Mouse (Mus musculus): ENCODE data around the gene Gm20458. TPM values are rescaled to one million over a fixed set of nuclear protein-coding genes. Genes with fewer than 3 reads are reported as not detected.

Gene Gm20458
- polyA plus RNA-seq, 1 experiment, result not detected

GRCm38 (mm10) chr2:164454846-164455245 lies 5.9 kb upstream of the Gm20458 start:
- peaks cover 8% of the 10 kb centered on the region for H3K27me3 ChIP-seq (ENCODE audit: control insufficient read depth)
- H3K4me1 ChIP-seq (ENCODE audit: control insufficient read depth), result no peaks in the 10 kb centered on the region
- TF ChIP-seq GATA1 (IDR thresholded peaks at IDR 0.05; ENCODE audit: low read length) (no peak), TAL1 (IDR thresholded peaks at IDR 0.05; ENCODE audit: low read length) (no peak)
- no peaks in the 10 kb centered on the region for H3K9me3 ChIP-seq (ENCODE audit: control insufficient read depth, low read length)
- no peaks in the 10 kb centered on the region for H3K36me3 ChIP-seq (ENCODE audit: control insufficient read depth)
- H3K4me3 ChIP-seq (replicated peaks), result no peak overlapping the region

GRCm38 (mm10) chr2:164455421-164456190 lies 5.2 kb upstream of the Gm20458 start:
- no peaks in the 10 kb centered on the region for H3K4me1 ChIP-seq (ENCODE audit: control insufficient read depth)
- H3K27me3 ChIP-seq (ENCODE audit: control insufficient read depth), result peaks cover 8% of the 10 kb centered on the region
- H3K9me3 ChIP-seq (ENCODE audit: control insufficient read depth, low read length), result no peaks in the 10 kb centered on the region
- no peaks in the 10 kb centered on the region for H3K36me3 ChIP-seq (ENCODE audit: control insufficient read depth)
- TF ChIP-seq GATA1 (IDR thresholded peaks at IDR 0.05; ENCODE audit: low read length) (no peak), TAL1 (IDR thresholded peaks at IDR 0.05; ENCODE audit: low read length) (no peak)
- H3K4me3 ChIP-seq (replicated peaks), result no peak overlapping the region

DNA sequence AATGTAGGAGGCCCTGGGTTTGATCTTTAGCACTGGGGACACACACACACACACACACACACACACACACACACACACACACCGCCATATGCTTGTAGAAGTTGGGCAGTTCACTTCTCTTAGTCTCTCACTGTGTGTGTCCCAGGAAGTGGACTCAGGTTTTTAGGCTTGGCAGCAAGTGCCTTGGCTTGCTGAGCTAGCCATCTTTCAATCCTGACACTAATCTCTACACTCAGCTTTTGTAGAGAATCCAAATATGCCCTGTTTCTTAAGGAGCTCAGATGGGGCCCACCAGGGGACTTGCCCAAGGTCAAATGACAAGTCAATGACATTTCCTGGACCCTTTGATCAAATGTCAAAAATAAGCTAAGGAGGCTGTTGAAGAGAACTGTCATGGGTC lies 4.4 kb upstream of the Gm20458 start:
- H3K4me3 ChIP-seq (replicated peaks), result no peak overlapping the region
- H3K27me3 ChIP-seq (ENCODE audit: control insufficient read depth), result peaks cover 8% of the 10 kb centered on the region
- no peak for TF ChIP-seq TAL1 (IDR thresholded peaks at IDR 0.05; ENCODE audit: low read length)
- TF ChIP-seq GATA1 (IDR thresholded peaks at IDR 0.05; ENCODE audit: low read length), result no peak
- H3K9me3 ChIP-seq (ENCODE audit: control insufficient read depth, low read length), result no peaks in the 10 kb centered on the region
- peaks cover 7% of the 10 kb centered on the region for H3K4me1 ChIP-seq (ENCODE audit: control insufficient read depth)
- no peaks in the 10 kb centered on the region for H3K36me3 ChIP-seq (ENCODE audit: control insufficient read depth)

GRCm38 (mm10) chr2:164456864-164457300 lies 3.9 kb upstream of the Gm20458 start, which contains the start of gene Sys1:
Gene Sys1, plus strand, starts transcription at chr2:164456964.
- Histone ChIP-seq H3K9me3 (ENCODE audit: control insufficient read depth, low read length) (no peaks in the 10 kb centered on the region), H3K4me1 (ENCODE audit: control insufficient read depth) (peaks cover 11% of the 10 kb centered on the region), H3K36me3 (ENCODE audit: control insufficient read depth) (no peaks in the 10 kb centered on the region), H3K27me3 (ENCODE audit: control insufficient read depth) (peaks cover 8% of the 10 kb centered on the region), H3K4me3 (replicated peaks) (no peak within 1 kb of the TSS)
- TF ChIP-seq GATA1 (IDR thresholded peaks at IDR 0.05; ENCODE audit: low read length) (no peak), TAL1 (IDR thresholded peaks at IDR 0.05; ENCODE audit: low read length) (no peak)

DNA sequence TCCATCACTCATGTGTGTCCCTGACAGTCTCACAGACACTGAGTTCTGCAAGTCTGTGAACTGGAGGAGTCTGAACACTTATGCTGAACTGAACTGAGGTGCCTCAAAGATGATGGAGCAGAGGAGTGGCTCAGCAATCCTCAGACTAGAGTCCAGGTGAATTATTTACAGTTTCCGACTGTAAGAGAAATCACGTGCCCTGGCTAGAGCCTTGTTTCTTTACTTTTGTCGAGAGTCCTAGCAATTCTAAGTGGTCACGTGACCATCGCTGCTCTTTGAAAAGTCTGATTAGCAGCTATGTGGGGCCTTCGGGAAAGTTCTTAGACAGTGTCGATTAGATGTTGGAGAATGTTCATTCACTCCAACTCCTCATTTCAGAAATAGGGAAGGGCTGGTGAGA lies 2.8 kb upstream of the Gm20458 start:
- Histone ChIP-seq H3K9me3 (ENCODE audit: control insufficient read depth, low read length) (no peaks in the 10 kb centered on the region), H3K27me3 (ENCODE audit: control insufficient read depth) (peaks cover 8% of the 10 kb centered on the region), H3K4me3 (replicated peaks) (no peak overlapping the region), H3K4me1 (ENCODE audit: control insufficient read depth) (peaks cover 21% of the 10 kb centered on the region), H3K36me3 (ENCODE audit: control insufficient read depth) (peaks cover 4% of the 10 kb centered on the region)
- TF ChIP-seq GATA1 (IDR thresholded peaks at IDR 0.05; ENCODE audit: low read length) (no peak), TAL1 (IDR thresholded peaks at IDR 0.05; ENCODE audit: low read length) (no peak)

DNA sequence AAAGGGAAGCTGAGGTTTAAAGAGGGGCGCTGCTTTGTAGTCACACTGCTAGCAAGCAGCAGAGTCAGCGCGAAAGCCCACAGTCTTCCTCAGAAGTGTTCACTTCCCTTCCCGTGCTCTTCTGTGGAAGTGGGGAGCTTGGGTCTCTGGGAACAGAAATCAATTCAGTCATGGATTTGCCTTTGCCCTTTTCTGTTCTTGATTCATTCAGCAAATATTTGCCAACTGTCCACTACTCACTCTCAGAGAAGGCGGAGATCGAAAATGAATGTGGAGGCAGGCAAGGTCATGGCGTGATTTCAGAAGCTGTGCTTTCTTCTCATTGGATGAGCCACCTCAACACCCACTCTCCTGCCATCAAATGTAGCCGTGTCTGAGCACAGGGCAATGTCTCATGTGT lies 2.2 kb upstream of the Gm20458 start:
- Histone ChIP-seq H3K36me3 (ENCODE audit: control insufficient read depth) (peaks cover 10% of the 10 kb centered on the region), H3K9me3 (ENCODE audit: control insufficient read depth, low read length) (no peaks in the 10 kb centered on the region), H3K4me1 (ENCODE audit: control insufficient read depth) (peaks cover 25% of the 10 kb centered on the region), H3K4me3 (replicated peaks) (no peak overlapping the region), H3K27me3 (ENCODE audit: control insufficient read depth) (peaks cover 8% of the 10 kb centered on the region)
- no peak for TF ChIP-seq TAL1 (IDR thresholded peaks at IDR 0.05; ENCODE audit: low read length)
- TF ChIP-seq GATA1 (IDR thresholded peaks at IDR 0.05; ENCODE audit: low read length), result no peak

- no peaks in the 10 kb centered on the region for H3K27me3 ChIP-seq (ENCODE audit: control insufficient read depth)
- peaks cover 45% of the 10 kb centered on the region for H3K36me3 ChIP-seq (ENCODE audit: control insufficient read depth)
- no peaks in the 10 kb centered on the region for H3K9me3 ChIP-seq (ENCODE audit: control insufficient read depth, low read length)
- no peak for TF ChIP-seq GATA1 (IDR thresholded peaks at IDR 0.05; ENCODE audit: low read length)
- TF ChIP-seq TAL1 (IDR thresholded peaks at IDR 0.05; ENCODE audit: low read length), result no peak
- no peak overlapping the region for H3K4me3 ChIP-seq (replicated peaks)
- H3K4me1 ChIP-seq (ENCODE audit: control insufficient read depth), result peaks cover 48% of the 10 kb centered on the region
Observed at GRCm38 (mm10) chr2:164465161-164465560, 4.4 kb downstream of the Gm20458 start.

GRCm38 (mm10) chr2:164466787-164467186 lies 6.0 kb downstream of the Gm20458 start:
- TF ChIP-seq GATA1 (IDR thresholded peaks at IDR 0.05; ENCODE audit: low read length) (no peak), TAL1 (IDR thresholded peaks at IDR 0.05; ENCODE audit: low read length) (no peak)
- Histone ChIP-seq H3K9me3 (ENCODE audit: control insufficient read depth, low read length) (no peaks in the 10 kb centered on the region), H3K36me3 (ENCODE audit: control insufficient read depth) (peaks cover 48% of the 10 kb centered on the region), H3K4me3 (replicated peaks) (no peak overlapping the region), H3K4me1 (ENCODE audit: control insufficient read depth) (peaks cover 37% of the 10 kb centered on the region), H3K27me3 (ENCODE audit: control insufficient read depth) (no peaks in the 10 kb centered on the region)

GRCm38 (mm10) chr2:164470254-164470653 lies 9.5 kb downstream of the Gm20458 start:
- Histone ChIP-seq H3K4me3 (replicated peaks) (no peak overlapping the region), H3K9me3 (ENCODE audit: control insufficient read depth, low read length) (no peaks in the 10 kb centered on the region), H3K4me1 (ENCODE audit: control insufficient read depth) (peaks cover 16% of the 10 kb centered on the region), H3K27me3 (ENCODE audit: control insufficient read depth) (no peaks in the 10 kb centered on the region), H3K36me3 (ENCODE audit: control insufficient read depth) (peaks cover 28% of the 10 kb centered on the region)
- TF ChIP-seq GATA1 (IDR thresholded peaks at IDR 0.05; ENCODE audit: low read length) (no peak), TAL1 (IDR thresholded peaks at IDR 0.05; ENCODE audit: low read length) (no peak)

All from erythroblast, embryonic 14.5 days (primary cell).